Mouse (Mus musculus) heart, embryonic 12.5 days (tissue): ENCODE data around the gene Immp2l. TPM values are rescaled to one million over a fixed set of nuclear protein-coding genes. Genes with fewer than 3 reads are reported as not detected.

Experiments used
- ATAC-seq: fragments of 200-750 bp; cut with Nextera tagmentation; 2 replicates; pipeline ENCODE4 v1.8.0; 2017; ENCODE audit warnings: moderate TSS enrichment, moderate library complexity; ENCODE audit not compliant: insufficient number of reproducible peaks, low FRiP score
- H3K27ac ChIP-seq: fragments of 300-500 bp; sonication (generic); 2 replicates; pipeline ENCODE4 v1.5.1; 2016; ENCODE audit warnings: mild to moderate bottlenecking, moderate library complexity; ENCODE audit not compliant: poor library complexity, severe bottlenecking
- H3K27me3 ChIP-seq: fragments of 300-500 bp; sonication (generic); replicated peaks from 2 replicates; pipeline ENCODE4 v1.6.1; 2016; ENCODE audit warnings: mild to moderate bottlenecking, moderate library complexity
- H3K36me3 ChIP-seq: fragments of 300-500 bp; sonication (generic); 2 replicates; pipeline ENCODE4 v1.6.1; 2016; ENCODE audit warnings: mild to moderate bottlenecking, moderate library complexity
- H3K4me1 ChIP-seq: fragments of 300-500 bp; sonication (generic); replicated peaks from 2 replicates; pipeline ENCODE4 v1.6.1; 2016; ENCODE audit warnings: mild to moderate bottlenecking
- H3K4me2 ChIP-seq: fragments of 300-500 bp; sonication (generic); 2 replicates; pipeline ENCODE4 v1.6.1; 2016; ENCODE audit warnings: mild to moderate bottlenecking, moderate library complexity
- H3K4me3 ChIP-seq: fragments of 300-500 bp; sonication (generic); 2 replicates; pipeline ENCODE4 v1.5.1; 2016; ENCODE audit warnings: mild to moderate bottlenecking
- H3K9ac ChIP-seq: fragments of 300-500 bp; sonication (generic); 2 replicates; pipeline ENCODE4 v1.6.1; 2016; ENCODE audit warnings: mild to moderate bottlenecking, moderate library complexity
- H3K9me3 ChIP-seq: fragments of 300-500 bp; sonication (generic); replicated peaks from 2 replicates; pipeline ENCODE4 v1.6.1; 2016; ENCODE audit warnings: mild to moderate bottlenecking, moderate library complexity
- WGBS: fragments of 180-500 bp; shearing (Covaris S2); methylation state at CpG from one replicate; pipeline ENCODE4 v1.1.7; 2016; 5-methylcytosine and 5-hydroxymethylcytosine counted together
- polyA plus RNA-seq: library from polyadenylated mRNA; unstranded; fragments of >200 nt; fragmentation: Nextera tagmentation; extraction: Ambion mirVana; gene quantifications from 2 replicates; pipeline ENCODE4 v1.2.1, GENCODE M21; 2016

Gene Immp2l
- polyA plus RNA-seq, 1 experiment from 2014 or later: 12.4 TPM

DNA sequence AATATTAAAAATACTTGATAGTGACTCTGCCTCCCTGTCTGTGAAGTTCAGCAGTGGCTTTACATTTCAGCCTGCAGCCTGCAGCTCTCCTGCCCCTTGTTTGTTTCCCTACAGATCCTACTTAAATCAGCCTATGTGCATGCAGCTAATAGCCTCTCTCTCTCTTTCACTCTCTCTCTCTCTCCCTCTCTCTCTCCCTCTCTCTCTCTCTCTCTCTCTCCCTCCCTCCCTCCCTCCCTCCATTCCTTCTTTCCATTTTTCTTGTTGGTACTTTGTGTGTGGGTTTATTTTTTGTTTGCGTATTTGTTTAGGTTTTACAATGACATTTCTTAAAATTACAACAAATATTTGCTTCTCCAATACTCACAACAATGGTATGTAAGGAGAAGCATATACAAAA lies 462.4 kb downstream of the Immp2l start, which contains the start of gene Lrrn3:
Lrrn3 (minus strand) TSS at position 101 of the 400 bp plus-strand sequence.
- peak within 1 kb of the TSS; percentile 52 for H3K4me3 ChIP-seq
- ATAC-seq: no peak
- no peaks in the 10 kb centered on the region for H3K27me3 ChIP-seq
- no peaks in the 10 kb centered on the region for H3K36me3 ChIP-seq
- H3K27ac ChIP-seq: no peak within 1 kb of the TSS
- peak within 1 kb of the TSS; percentile 37; the same call in 1 of the 2 replicates for H3K9ac ChIP-seq
- H3K4me1 ChIP-seq: peaks cover 13% of the 10 kb centered on the region; the same call in 1 of the 2 replicates
- 95% methylated on average over 1 of the region's 1 CpGs for WGBS
- H3K4me2 ChIP-seq: peak within 1 kb of the TSS; percentile 76
- H3K9me3 ChIP-seq: no peaks in the 10 kb centered on the region

DNA sequence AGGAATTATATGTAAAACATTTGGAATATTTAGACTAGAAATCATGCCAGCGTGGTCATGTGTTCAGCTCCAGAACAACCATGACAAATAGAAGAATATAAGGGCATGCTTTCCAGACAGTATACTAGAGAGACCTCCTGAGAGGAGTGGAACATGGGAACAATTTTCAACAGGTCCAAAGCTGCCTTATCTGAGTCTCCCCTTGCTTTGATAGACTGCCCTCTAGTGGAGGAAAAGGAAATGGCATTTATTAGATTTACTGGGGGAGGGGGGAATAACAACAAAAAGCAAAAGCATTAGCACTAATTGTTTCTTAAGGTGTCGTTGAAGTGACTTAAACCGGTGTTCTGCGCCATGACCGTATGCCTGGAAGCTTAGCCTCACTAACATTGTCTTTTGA lies 463.1 kb downstream of the Immp2l start:
- WGBS: 25% methylated on average over 5 of the region's 5 CpGs
- H3K4me3 ChIP-seq: no peak overlapping the region
- no peaks in the 10 kb centered on the region for H3K27me3 ChIP-seq
- H3K4me1 ChIP-seq: peaks cover 13% of the 10 kb centered on the region; the same call in 1 of the 2 replicates
- no peak overlapping the region for H3K4me2 ChIP-seq
- H3K36me3 ChIP-seq: no peaks in the 10 kb centered on the region
- H3K9me3 ChIP-seq: no peaks in the 10 kb centered on the region
- ATAC-seq: no peak
- H3K27ac ChIP-seq: no peak overlapping the region
- no peak overlapping the region for H3K9ac ChIP-seq

DNA sequence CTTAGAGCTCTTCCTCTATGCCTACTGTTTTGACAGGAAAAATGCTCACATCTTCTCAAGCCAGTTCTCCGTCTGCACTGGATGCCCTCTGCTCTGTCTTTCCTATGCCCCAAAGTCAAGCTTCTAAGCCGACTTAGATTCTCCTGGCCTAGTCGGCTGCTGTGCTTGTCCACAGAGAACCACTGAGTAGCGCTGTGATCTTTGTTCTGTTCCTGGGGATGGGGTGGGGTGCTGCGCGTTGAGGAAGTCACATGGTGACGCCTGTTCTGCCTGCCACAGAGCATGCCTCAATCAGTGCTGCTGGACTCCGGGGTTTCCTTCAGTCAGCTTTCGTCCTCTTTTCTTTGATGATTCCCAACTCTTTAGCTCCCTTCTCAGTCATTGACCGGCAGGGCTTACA lies 470.7 kb downstream of the Immp2l start:
- no peak overlapping the region for H3K27ac ChIP-seq
- no peak for ATAC-seq
- H3K36me3 ChIP-seq: no peaks in the 10 kb centered on the region
- no peaks in the 10 kb centered on the region for H3K9me3 ChIP-seq
- H3K27me3 ChIP-seq: no peaks in the 10 kb centered on the region
- H3K4me3 ChIP-seq: no peak overlapping the region
- peak overlapping the region; percentile 3; the same call in 1 of the 2 replicates for H3K4me2 ChIP-seq
- no peaks in the 10 kb centered on the region for H3K4me1 ChIP-seq
- no peak overlapping the region for H3K9ac ChIP-seq
- 33% methylated on average over 10 of the region's 10 CpGs for WGBS

DNA sequence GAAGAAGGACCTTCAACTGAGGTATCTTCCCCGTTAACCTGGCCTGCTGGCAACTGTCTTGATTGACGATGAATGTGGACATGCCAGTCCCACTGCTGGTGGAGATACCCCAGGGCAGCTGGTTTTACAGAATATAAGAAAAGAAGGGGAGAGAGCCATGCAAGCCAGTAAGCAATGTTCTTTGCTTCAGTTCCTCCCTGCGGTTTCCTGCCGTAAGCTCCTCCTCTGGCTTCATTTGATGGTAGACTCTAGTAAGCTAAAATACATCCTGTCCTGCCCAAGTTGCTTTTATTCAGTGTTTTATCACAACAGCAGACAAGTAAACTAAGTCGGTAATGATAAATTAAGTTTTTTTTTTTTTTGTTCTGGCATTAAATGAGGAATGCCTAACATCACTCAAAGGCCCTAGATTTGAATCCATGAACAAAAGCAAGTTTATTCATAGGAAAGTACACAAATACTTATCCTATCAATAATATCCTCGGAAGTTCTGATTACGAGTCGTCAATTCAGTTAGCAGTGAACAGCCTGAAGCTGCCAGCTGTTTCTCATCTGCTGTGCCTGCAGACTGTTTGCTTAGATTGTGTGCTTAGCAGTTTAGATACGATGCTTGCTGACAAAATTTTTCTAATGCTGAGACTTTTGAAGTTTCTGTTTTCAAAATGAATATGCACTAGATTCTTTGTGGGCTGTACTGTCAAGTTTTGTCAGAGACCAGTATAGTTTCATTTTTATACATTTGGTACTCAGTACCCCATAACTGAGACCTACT lies 476.3 kb downstream of the Immp2l start:
- Histone ChIP-seq H3K9ac (no peak overlapping the region), H3K9me3 (no peaks in the 10 kb centered on the region), H3K4me3 (no peak overlapping the region), H3K4me1 (no peaks in the 10 kb centered on the region), H3K4me2 (no peak overlapping the region), H3K36me3 (no peaks in the 10 kb centered on the region), H3K27me3 (no peaks in the 10 kb centered on the region), H3K27ac (no peak overlapping the region)
- ATAC-seq: no peak
- 61% methylated on average over 9 of the region's 9 CpGs for WGBS

DNA sequence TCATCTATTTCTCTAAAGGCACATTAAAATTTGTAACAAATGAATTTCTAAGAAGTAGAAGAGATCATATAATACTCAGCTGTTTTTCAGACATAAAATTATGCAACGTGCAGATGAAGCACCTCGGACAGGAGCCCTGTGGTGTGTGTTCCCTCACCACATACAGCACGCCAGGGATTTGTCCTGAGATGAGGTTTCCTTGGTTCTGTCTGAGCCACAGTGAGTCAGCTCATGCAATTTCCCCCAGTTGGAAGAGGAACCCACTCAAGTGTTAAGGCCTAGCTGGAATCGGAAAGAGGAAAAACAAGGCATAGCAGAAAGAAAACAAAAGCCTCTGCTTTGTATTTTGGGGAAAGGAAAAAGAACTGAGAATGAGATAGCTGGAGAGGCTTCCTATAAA lies 484.7 kb downstream of the Immp2l start:
- H3K36me3 ChIP-seq: no peaks in the 10 kb centered on the region

DNA sequence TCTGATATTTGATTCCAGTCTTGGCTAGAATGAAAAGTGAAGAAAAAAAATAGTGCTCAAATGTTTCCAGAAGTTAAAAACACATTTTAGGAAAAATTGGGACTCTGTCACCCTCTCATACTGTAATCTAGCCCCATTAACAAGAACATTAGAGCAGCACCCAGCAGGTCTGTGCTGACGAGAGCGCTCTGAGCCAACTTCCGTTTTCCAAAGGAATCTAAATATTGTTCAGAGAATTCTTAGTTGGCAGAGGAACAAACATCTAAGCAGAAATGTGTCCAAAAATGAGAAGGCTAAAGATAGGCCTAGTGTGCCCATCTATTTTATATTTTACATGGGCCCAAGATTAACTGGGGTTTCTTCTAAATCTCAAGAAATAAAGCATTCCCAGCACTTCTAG lies 486.7 kb downstream of the Immp2l start:
- H3K9ac ChIP-seq: no peak overlapping the region
- H3K36me3 ChIP-seq: no peaks in the 10 kb centered on the region
- 81% methylated on average over 3 of the region's 3 CpGs for WGBS
- H3K4me1 ChIP-seq: no peaks in the 10 kb centered on the region
- no peak overlapping the region for H3K4me3 ChIP-seq
- no peak overlapping the region for H3K27ac ChIP-seq
- no peak for ATAC-seq
- no peaks in the 10 kb centered on the region for H3K27me3 ChIP-seq
- no peak overlapping the region for H3K4me2 ChIP-seq
- H3K9me3 ChIP-seq: no peaks in the 10 kb centered on the region

More for the DNA sequence above, 484.7 kb downstream of the Immp2l start:
- Histone ChIP-seq H3K27ac (no peak overlapping the region), H3K9me3 (no peaks in the 10 kb centered on the region), H3K9ac (no peak overlapping the region), H3K4me2 (no peak overlapping the region), H3K4me1 (no peaks in the 10 kb centered on the region), H3K4me3 (no peak overlapping the region), H3K27me3 (no peaks in the 10 kb centered on the region)
- no peak for ATAC-seq
- 75% methylated on average over 4 of the region's 4 CpGs for WGBS

DNA sequence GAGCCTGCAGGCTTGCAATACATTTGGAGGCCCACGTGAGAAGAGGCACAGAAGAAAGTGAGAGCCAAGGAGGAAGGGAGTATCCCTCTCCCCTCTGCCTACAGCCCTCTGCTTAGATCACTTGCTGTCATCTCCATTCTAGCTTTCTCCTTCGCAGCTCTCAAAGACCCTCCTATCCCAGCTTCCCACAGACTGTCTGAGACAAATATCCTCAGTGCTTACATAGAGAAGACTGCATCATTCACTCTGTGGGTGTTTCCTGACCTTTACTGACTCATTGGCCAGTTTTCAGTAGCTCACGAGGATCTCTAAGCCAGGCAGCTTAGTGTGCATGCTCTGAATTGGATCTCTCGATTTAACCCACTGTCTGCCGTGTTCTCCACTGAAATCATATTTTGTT lies 495.0 kb downstream of the Immp2l start:
- Histone ChIP-seq H3K36me3 (no peaks in the 10 kb centered on the region), H3K9me3 (no peaks in the 10 kb centered on the region), H3K4me1 (no peaks in the 10 kb centered on the region), H3K27ac (no peak overlapping the region), H3K27me3 (no peaks in the 10 kb centered on the region), H3K4me3 (no peak overlapping the region), H3K4me2 (no peak overlapping the region), H3K9ac (no peak overlapping the region)
- no peak for ATAC-seq
- 52% methylated on average over 5 of the region's 5 CpGs for WGBS

DNA sequence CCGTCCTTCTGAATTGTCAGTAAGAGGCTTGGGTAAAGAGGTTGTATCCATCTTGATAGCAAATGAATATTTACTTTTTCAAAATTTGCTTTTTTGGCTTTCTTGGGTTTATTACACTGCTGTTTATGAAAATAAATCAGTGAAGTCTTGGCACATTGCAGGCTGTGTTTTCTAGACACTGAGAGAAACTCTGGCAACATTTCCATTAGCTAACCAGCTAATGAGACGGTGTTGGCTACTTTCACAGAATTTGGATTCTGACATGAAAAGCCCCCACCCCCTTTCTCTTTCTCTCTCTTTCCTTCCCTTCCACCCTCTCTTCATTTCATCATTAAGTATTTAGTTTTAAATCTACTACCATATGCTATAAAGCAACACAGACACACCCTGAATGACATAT lies 496.4 kb downstream of the Immp2l start:
- H3K4me2 ChIP-seq: no peak overlapping the region
- H3K27ac ChIP-seq: no peak overlapping the region
- no peaks in the 10 kb centered on the region for H3K27me3 ChIP-seq
- H3K9ac ChIP-seq: no peak overlapping the region
- 75% methylated on average over 2 of the region's 2 CpGs for WGBS
- H3K4me1 ChIP-seq: no peaks in the 10 kb centered on the region
- no peak for ATAC-seq
- H3K36me3 ChIP-seq: no peaks in the 10 kb centered on the region
- no peaks in the 10 kb centered on the region for H3K9me3 ChIP-seq
- no peak overlapping the region for H3K4me3 ChIP-seq

DNA sequence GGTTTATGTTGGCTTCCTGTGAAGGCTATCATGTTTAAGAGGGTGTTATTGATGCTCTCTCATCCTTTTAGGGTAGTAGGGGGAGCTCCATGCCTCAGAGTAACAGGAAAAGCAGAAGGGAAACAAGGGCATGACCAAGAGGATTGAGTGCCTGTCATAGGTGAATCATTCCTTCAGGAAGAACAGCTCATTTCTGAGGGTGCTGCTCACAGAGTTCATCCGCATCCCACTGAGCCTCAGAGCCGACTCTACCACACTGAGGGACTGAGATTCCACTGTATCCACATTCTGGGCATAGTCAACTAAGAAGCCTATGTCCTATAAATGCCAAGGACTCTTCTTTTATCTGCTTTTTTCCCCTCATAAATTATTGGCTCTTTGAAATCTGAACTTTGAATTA lies 497.8 kb downstream of the Immp2l start:
- Histone ChIP-seq H3K27ac (no peak overlapping the region), H3K27me3 (no peaks in the 10 kb centered on the region), H3K36me3 (no peaks in the 10 kb centered on the region), H3K9ac (no peak overlapping the region), H3K9me3 (no peaks in the 10 kb centered on the region), H3K4me2 (no peak overlapping the region), H3K4me1 (no peaks in the 10 kb centered on the region), H3K4me3 (no peak overlapping the region)
- no peak for ATAC-seq
- 78% methylated on average over 2 of the region's 2 CpGs for WGBS

DNA sequence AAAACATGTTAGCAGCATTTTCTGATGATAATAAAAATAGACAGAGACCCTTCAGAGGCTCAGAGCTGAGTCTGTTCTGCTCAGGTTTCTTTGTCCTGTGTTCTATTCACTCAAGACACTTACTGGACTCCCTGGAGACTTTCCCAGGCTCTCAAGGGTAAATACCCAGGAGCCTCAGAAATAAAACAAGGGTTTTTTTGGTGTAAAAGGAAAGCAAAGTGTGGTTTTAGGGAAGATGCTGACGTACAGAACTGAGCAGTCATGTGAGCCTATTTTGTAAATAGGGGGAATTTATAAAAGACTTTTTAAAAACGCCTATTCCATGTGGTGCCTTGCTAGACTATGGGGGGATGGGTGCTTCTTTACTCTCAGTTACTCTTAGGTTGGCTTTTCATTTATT lies 502.8 kb downstream of the Immp2l start:
- Histone ChIP-seq H3K4me3 (no peak overlapping the region), H3K4me1 (no peaks in the 10 kb centered on the region), H3K36me3 (no peaks in the 10 kb centered on the region), H3K27me3 (no peaks in the 10 kb centered on the region), H3K9ac (no peak overlapping the region), H3K27ac (no peak overlapping the region), H3K4me2 (no peak overlapping the region), H3K9me3 (no peaks in the 10 kb centered on the region)
- ATAC-seq: no peak
- 72% methylated on average over 2 of the region's 2 CpGs for WGBS

DNA sequence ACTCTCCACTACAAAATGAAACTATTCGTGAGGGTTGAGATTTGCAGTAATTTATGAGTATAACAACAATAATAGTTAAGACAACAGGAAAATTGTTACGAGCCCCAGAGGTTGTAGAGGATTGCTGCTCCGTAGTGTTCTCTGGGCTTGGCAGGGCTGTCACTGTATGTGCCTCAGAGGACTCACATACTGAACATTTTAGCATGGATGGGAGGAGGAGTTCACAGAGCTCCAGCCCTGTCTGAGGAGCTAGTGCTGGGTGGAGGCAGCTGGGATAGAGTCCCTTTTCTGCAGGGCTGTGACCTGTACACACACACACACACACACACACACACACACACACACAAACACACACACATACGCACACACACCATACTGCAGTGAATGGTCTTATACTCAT lies 504.5 kb downstream of the Immp2l start:
- Histone ChIP-seq H3K27ac (no peak overlapping the region), H3K4me2 (no peak overlapping the region), H3K27me3 (no peaks in the 10 kb centered on the region), H3K36me3 (no peaks in the 10 kb centered on the region), H3K9me3 (no peaks in the 10 kb centered on the region), H3K4me3 (no peak overlapping the region), H3K9ac (no peak overlapping the region), H3K4me1 (no peaks in the 10 kb centered on the region)
- 78% methylated on average over 4 of the region's 4 CpGs for WGBS
- no peak for ATAC-seq

DNA sequence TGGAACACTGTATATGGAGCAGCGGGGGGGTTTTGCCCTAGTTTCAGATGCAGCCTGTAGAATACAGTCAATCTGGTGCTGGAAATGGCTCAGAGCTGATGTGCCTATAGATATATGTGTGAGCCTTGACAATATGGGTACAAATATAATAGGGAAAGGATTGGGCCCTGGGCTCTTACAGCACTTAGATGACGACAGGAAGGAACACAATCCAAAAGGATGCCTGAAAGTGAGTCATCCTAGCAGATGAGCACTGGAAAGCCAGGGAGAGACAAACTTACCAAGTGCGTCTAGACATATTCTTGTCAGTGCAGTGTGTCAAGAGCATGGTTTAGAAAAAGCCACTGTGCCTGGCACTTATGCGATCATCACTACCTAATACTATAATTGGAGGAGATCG lies 516.1 kb downstream of the Immp2l start:
- Histone ChIP-seq H3K27ac (no peak overlapping the region), H3K4me3 (no peak overlapping the region), H3K9me3 (no peaks in the 10 kb centered on the region), H3K27me3 (no peaks in the 10 kb centered on the region), H3K4me2 (no peak overlapping the region), H3K4me1 (no peaks in the 10 kb centered on the region), H3K9ac (no peak overlapping the region), H3K36me3 (no peaks in the 10 kb centered on the region)
- WGBS: 68% methylated on average over 5 of the region's 5 CpGs
- no peak for ATAC-seq
